In the genomic region with DNA sequence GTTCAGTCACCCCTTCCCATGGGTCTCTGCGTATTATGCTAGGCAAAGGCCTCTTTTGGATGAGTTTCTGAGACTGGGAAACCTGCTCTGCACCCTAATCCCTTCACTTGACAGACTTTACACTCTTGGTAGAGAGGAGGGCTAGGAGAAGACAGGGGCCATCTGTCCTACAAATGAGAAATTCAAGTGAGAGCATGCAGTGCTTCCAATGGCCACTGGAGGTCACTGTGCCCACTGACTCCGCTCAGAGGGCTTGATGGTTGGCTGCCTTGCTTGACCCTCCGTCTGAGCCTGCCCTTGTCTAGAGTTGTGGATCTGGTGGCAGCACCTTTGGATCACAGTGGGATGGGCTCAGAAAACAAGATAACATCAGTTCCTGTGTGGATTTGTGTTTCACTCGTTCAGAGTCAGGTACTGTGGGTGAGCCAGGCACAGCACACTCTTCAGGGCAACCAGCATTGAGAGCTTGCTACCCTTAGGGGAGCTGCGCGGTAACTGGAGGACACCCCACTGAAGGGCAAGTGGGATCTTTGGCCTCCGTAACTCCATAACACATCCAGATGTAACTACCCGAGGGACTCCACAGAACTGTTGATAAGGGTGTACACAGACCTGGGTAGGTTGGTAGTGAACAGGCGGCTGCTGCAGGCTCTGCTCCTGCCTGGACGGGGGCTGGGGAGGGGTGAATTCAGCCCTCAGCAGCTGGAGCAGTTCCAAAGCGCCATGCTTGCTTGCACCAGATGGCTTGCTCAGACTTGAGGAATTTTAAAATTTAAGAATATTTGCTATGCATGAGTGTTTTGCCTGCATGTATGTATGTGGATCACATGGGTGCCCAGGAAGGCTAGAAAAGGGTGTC, we compare ENCODE assay signal across 8 mouse cellular contexts. TPM values are rescaled to one million over a fixed set of nuclear protein-coding genes. Genes with fewer than 3 reads are reported as not detected.
DNase-seq lines count a peak whose midpoint lies in the region; ATAC-seq and TF ChIP-seq lines count a peak whose summit lies in the region.

No protein-coding gene starts in this region.

- no peaks in the 10 kb centered on the region; the same call in 1 of the 2 replicates for H3K79me2 ChIP-seq in MEL (ENCODE audit: control insufficient read depth, insufficient read depth, low read length, poor library complexity)

- H3K27ac ChIP-seq in MEL (ENCODE audit: control insufficient read depth, low read depth, low read length), result no peak overlapping the region
- H3K27ac ChIP-seq in bone marrow macrophage, adult 2 months (ENCODE audit: insufficient read depth, low read depth, low read length), result no peak overlapping the region
- peak overlapping the region; percentile 48 for H3K27ac ChIP-seq in embryonic facial prominence, embryonic 15.5 days (replicated peaks)
- H3K27ac ChIP-seq in lung, embryonic 14.5 days (ENCODE audit: low read depth), result no peak overlapping the region

- 44% methylated on average over 11 of the region's 11 CpGs for WGBS in embryonic facial prominence, embryonic 15.5 days
- WGBS in lung, embryonic 14.5 days, result 58% methylated on average over 11 of the region's 11 CpGs

- TF ChIP-seq EP300 in MEL (IDR thresholded peaks at IDR 0.05; ENCODE audit: low read depth in 1 of 2, low read length in 2 of 2), result no peak

- no peak for TF ChIP-seq POLR2A in MEL (IDR thresholded peaks at IDR 0.05; ENCODE audit: control insufficient read depth in 1 of 2, insufficient read depth in 1 of 2, low read depth in 1 of 2, low read length in 2 of 2, poor library complexity in 1 of 2)
- TF ChIP-seq POLR2A in bone marrow macrophage, adult 2 months (IDR thresholded peaks at IDR 0.05; ENCODE audit: borderline replicate concordance, low read depth, low read length), result no peak

- intact Hi-C loops in heart, postnatal 36 days (cut with DNase I), result no loop called here

- H3K4me1 ChIP-seq in MEL (ENCODE audit: control insufficient read depth in 1 of 2, insufficient read depth in 2 of 2, low read length in 2 of 2), result peaks cover 6 to 13% of the 10 kb centered on the region in 2 experiments; a peak in 3 of 4 replicates
- H3K4me1 ChIP-seq in bone marrow macrophage, adult 2 months (ENCODE audit: control insufficient read depth, insufficient read depth, low read length), result peaks cover 6% of the 10 kb centered on the region; the same call in 1 of the 2 replicates
- peaks cover 12% of the 10 kb centered on the region for H3K4me1 ChIP-seq in embryonic facial prominence, embryonic 15.5 days
- H3K4me1 ChIP-seq in lung, embryonic 14.5 days (ENCODE audit: insufficient read depth), result no peaks in the 10 kb centered on the region

- H3K4me3 ChIP-seq in MEL (ENCODE audit: control insufficient read depth in 1 of 2, insufficient read depth in 1 of 2, low read depth in 2 of 2, low read length in 2 of 2), result no peak overlapping the region
- H3K4me3 ChIP-seq in bone marrow macrophage, adult 2 months (ENCODE audit: insufficient read depth, low read length), result no peak overlapping the region
- no peak overlapping the region for H3K4me3 ChIP-seq in embryonic facial prominence, embryonic 15.5 days (replicated peaks)
- no peak overlapping the region for H3K4me3 ChIP-seq in lung, embryonic 14.5 days (ENCODE audit: low read depth, low read length)

- peaks cover 2 to 7% of the 10 kb centered on the region in 2 experiments; a peak in 3 of 4 replicates for H3K36me3 ChIP-seq in MEL (ENCODE audit: control insufficient read depth in 1 of 2, insufficient read depth in 2 of 2, low read length in 2 of 2)
- peaks cover 13% of the 10 kb centered on the region; the same call in 1 of the 2 replicates for H3K36me3 ChIP-seq in embryonic facial prominence, embryonic 15.5 days
- peaks cover 44% of the 10 kb centered on the region for H3K36me3 ChIP-seq in lung, embryonic 14.5 days (ENCODE audit: insufficient read depth)

- no peaks in the 10 kb centered on the region for H3K9me3 ChIP-seq in MEL (replicated peaks; ENCODE audit: insufficient read depth, low read length)
- no peaks in the 10 kb centered on the region for H3K9me3 ChIP-seq in embryonic facial prominence, embryonic 15.5 days (replicated peaks)
- no peaks in the 10 kb centered on the region for H3K9me3 ChIP-seq in lung, embryonic 14.5 days (ENCODE audit: low read depth, low read length)

- peak; percentile 60 for DNase-seq in MEL (ENCODE audit: low read depth, low spot score)
- peak; percentile 48 to 71 for DNase-seq in heart, postnatal 36 days
- peak; percentile 85 to 89 for DNase-seq in kidney, postnatal 4 days
- DNase-seq in lung, embryonic 14.5 days, result peak; percentile 83
- DNase-seq in retina, postnatal 1 day, result peak; percentile 80
- peak; percentile 45 for DNase-seq in yolk sac, embryonic 10.5 days (ENCODE audit: low spot score)

- H3K4me2 ChIP-seq in embryonic facial prominence, embryonic 15.5 days (replicated peaks), result no peak overlapping the region
- no peak overlapping the region for H3K4me2 ChIP-seq in lung, embryonic 14.5 days

- TF ChIP-seq RAD21 in MEL (IDR thresholded peaks at IDR 0.05; ENCODE audit: low read depth, low read length), result peak; percentile 68

- peak; percentile 49; the same call in 1 of the 2 replicates for ATAC-seq in embryonic facial prominence, embryonic 15.5 days (ENCODE audit: insufficient number of reproducible peaks, low FRiP score, low TSS enrichment, low read depth)
- ATAC-seq in lung, embryonic 14.5 days (ENCODE audit: insufficient read depth), result peak; percentile 45

- H3K27me3 ChIP-seq in MEL (ENCODE audit: control insufficient read depth in 1 of 2, insufficient read depth in 2 of 2, low read length in 2 of 2), result no peaks in the 10 kb centered on the region
- H3K27me3 ChIP-seq in embryonic facial prominence, embryonic 15.5 days, result no peaks in the 10 kb centered on the region
- no peaks in the 10 kb centered on the region for H3K27me3 ChIP-seq in lung, embryonic 14.5 days (ENCODE audit: insufficient read depth, low read length)

- H3K9ac ChIP-seq in MEL (ENCODE audit: control insufficient read depth, low read depth, low read length, poor library complexity, severe bottlenecking), result no peak overlapping the region
- H3K9ac ChIP-seq in embryonic facial prominence, embryonic 15.5 days, result no peak overlapping the region
- no peak overlapping the region for H3K9ac ChIP-seq in lung, embryonic 14.5 days

- peak; percentile 89 to 98 (median 95) for TF ChIP-seq CTCF in MEL (IDR thresholded peaks at IDR 0.05 in 2 of 3, conservative IDR thresholded peaks at IDR 0.05 in 1 of 3; ENCODE audit: control insufficient read depth in 1 of 3, insufficient read depth in 1 of 3, low read depth in 2 of 3, low read length in 3 of 3, poor library complexity in 1 of 3, severe bottlenecking in 1 of 3)
- TF ChIP-seq CTCF in bone marrow macrophage, adult 2 months (IDR thresholded peaks at IDR 0.05; ENCODE audit: low read depth, low read length), result peak; percentile 69; the same call in 1 of the 2 replicates
- TF ChIP-seq CTCF in lung, embryonic 14.5 days (IDR thresholded peaks at IDR 0.05; ENCODE audit: low read depth), result peak; percentile 93

TF ChIP-seq in MEL, 35 proteins besides CTCF, POLR2A, EP300 and RAD21:
- TF ChIP-seq MXI1 (IDR thresholded peaks at IDR 0.05; ENCODE audit: low read depth, low read length), result no peak
- TF ChIP-seq SMC3 (IDR thresholded peaks at IDR 0.05; ENCODE audit: low read depth, low read length), result peak; percentile 69
- peak; percentile 56 for TF ChIP-seq ZC3H11A (IDR thresholded peaks at IDR 0.05; ENCODE audit: low read depth, low read length)

RNA-seq across cellular contexts. Expression of a gene that starts 22.7 kb away (rescaled TPM):
- 40.9 and 48.2 TPM in 2 replicates for total RNA-seq in MEL (2012; rRNA removed)
- 10 to 100 TPM in 1 of 2 experiments, not detected in 1; 53.9 TPM for polyA plus RNA-seq in MEL (2012; ENCODE audit: insufficient read depth in 1 of 2, insufficient read length in 2 of 2, low read depth in 1 of 2, low replicate concordance in 2 of 2, missing spikeins in 1 of 2)
- 9.0 and 10.3 TPM in 2 replicates for polyA plus RNA-seq in bone marrow macrophage, adult 2 months (2012; ENCODE audit: insufficient read depth, insufficient read length, missing spikeins)
- polyA plus RNA-seq in embryonic facial prominence, embryonic 15.5 days (2015; fragmentation: Nextera tagmentation; extraction: Ambion mirVana), result 54.9 and 56.7 TPM in 2 replicates
- total RNA-seq in heart, postnatal 36 days (2021), result 1 to 10 TPM in 1 of 2 experiments, under 1 TPM in 1; 0.92 to 1.4 TPM
- polyA plus RNA-seq in lung, embryonic 14.5 days (2014; fragmentation: Nextera tagmentation; extraction: Ambion mirVana), result 98.5 and 99.6 TPM in 2 replicates
